In genomic region chr12:86422166-86422910, GRCm38 (mm10) we compare ENCODE assay signal across 9 mouse cellular contexts.
A peak's percentile ranks its signal among the peaks of the same experiment; 100 is the strongest.
DNase-seq lines count a peak whose midpoint lies in the region; ATAC-seq and TF ChIP-seq lines count a peak whose summit lies in the region.
"Had no signal": no experiment of that assay in that cellular context is flagged by ENCODE, and none has a peak within 500 bp of the region (broad histone marks: within the 10 kb centered on the region; RNA-seq: fewer than 3 reads in every experiment).

No protein-coding gene starts in this region.

- 2% methylated on average over 59 of the region's 59 CpGs for WGBS in heart, embryonic 11.5 days (ENCODE audit: insufficient replicate concordance)
- 2% methylated on average over 59 of the region's 59 CpGs for WGBS in embryonic facial prominence, embryonic 12.5 days
- WGBS in hindbrain, postnatal 0 days: 3% methylated on average over 59 of the region's 59 CpGs
- 1% methylated on average over 59 of the region's 59 CpGs for WGBS in midbrain, postnatal 0 days

- no peak overlapping the region for H3K27ac ChIP-seq in heart, embryonic 11.5 days (ENCODE audit: low read depth, low read length)
- H3K27ac ChIP-seq in embryonic facial prominence, embryonic 12.5 days: no peak overlapping the region
- H3K27ac ChIP-seq in hindbrain, postnatal 0 days: no peak overlapping the region
- H3K27ac ChIP-seq in midbrain, postnatal 0 days (ENCODE audit: low read depth, low read length): no peak overlapping the region

- H3K9ac ChIP-seq in heart, embryonic 11.5 days (ENCODE audit: low read depth, low read length): peak overlapping the region; percentile 13; the same call in 1 of the 2 replicates
- H3K9ac ChIP-seq in embryonic facial prominence, embryonic 12.5 days: no peak overlapping the region
- H3K9ac ChIP-seq in hindbrain, postnatal 0 days (replicated peaks; ENCODE audit: low read length): no peak overlapping the region
- no peak overlapping the region for H3K9ac ChIP-seq in midbrain, postnatal 0 days (replicated peaks; ENCODE audit: low read length, poor library complexity, severe bottlenecking)

- H3K4me1 ChIP-seq in heart, embryonic 11.5 days (ENCODE audit: control insufficient read depth, insufficient read depth, low read length): no peaks in the 10 kb centered on the region
- H3K4me1 ChIP-seq in embryonic facial prominence, embryonic 12.5 days: peaks cover 13% of the 10 kb centered on the region; the same call in 1 of the 2 replicates
- peaks cover 4% of the 10 kb centered on the region; the same call in 1 of the 2 replicates for H3K4me1 ChIP-seq in hindbrain, postnatal 0 days (ENCODE audit: insufficient read depth, low read length)
- peaks cover 4% of the 10 kb centered on the region; the same call in 1 of the 2 replicates for H3K4me1 ChIP-seq in midbrain, postnatal 0 days (ENCODE audit: insufficient read depth, low read length)

- peak overlapping the region; percentile 66 for H3K4me2 ChIP-seq in heart, embryonic 11.5 days
- H3K4me2 ChIP-seq in embryonic facial prominence, embryonic 12.5 days (replicated peaks): peak overlapping the region; percentile 82
- peak overlapping the region; percentile 88 for H3K4me2 ChIP-seq in hindbrain, postnatal 0 days (ENCODE audit: low read depth, low read length)
- H3K4me2 ChIP-seq in midbrain, postnatal 0 days (ENCODE audit: low read depth, low read length, poor library complexity, severe bottlenecking): peak overlapping the region; percentile 94

- no peak for TF ChIP-seq CTCF in hindbrain, postnatal 0 days (IDR thresholded peaks at IDR 0.05; ENCODE audit: low read depth)
- no peak for TF ChIP-seq CTCF in midbrain, postnatal 0 days (IDR thresholded peaks at IDR 0.05)

- peak overlapping the region; percentile 52 for H3K4me3 ChIP-seq in heart, embryonic 11.5 days (ENCODE audit: low read depth, low read length)
- H3K4me3 ChIP-seq in embryonic facial prominence, embryonic 12.5 days: peak overlapping the region; percentile 44
- H3K4me3 ChIP-seq in hindbrain, postnatal 0 days (ENCODE audit: low read length): peak overlapping the region; percentile 51
- peak overlapping the region; percentile 52 for H3K4me3 ChIP-seq in midbrain, postnatal 0 days (ENCODE audit: low read depth, low read length)

- no peak for DNase-seq in heart, postnatal 36 days
- DNase-seq in hindbrain, postnatal 0 days (ENCODE audit: low spot score): no peak
- no peak for DNase-seq in midbrain, postnatal 0 days (ENCODE audit: low spot score)
- no peak for DNase-seq in right cerebral cortex, postnatal 36 days (ENCODE audit: low spot score in 2 of 2)
- no peak for DNase-seq in urinary bladder, postnatal 10 days (ENCODE audit: low spot score)
- no peak for DNase-seq in right cerebral cortex, adult 18-20 months
- DNase-seq: thymus, postnatal 25 days had no signal

- no peaks in the 10 kb centered on the region for H3K9me3 ChIP-seq in heart, embryonic 11.5 days (replicated peaks; ENCODE audit: control insufficient read depth, low read length)
- H3K9me3 ChIP-seq in embryonic facial prominence, embryonic 12.5 days: no peaks in the 10 kb centered on the region
- H3K9me3 ChIP-seq in hindbrain, postnatal 0 days (ENCODE audit: low read length): no peaks in the 10 kb centered on the region
- no peaks in the 10 kb centered on the region for H3K9me3 ChIP-seq in midbrain, postnatal 0 days (ENCODE audit: low read length)

- no peak for ATAC-seq in heart, embryonic 11.5 days (replicated peaks; ENCODE audit: insufficient number of reproducible peaks, low FRiP score, low TSS enrichment)
- ATAC-seq in embryonic facial prominence, embryonic 12.5 days (ENCODE audit: insufficient number of reproducible peaks, insufficient read depth, low FRiP score, low TSS enrichment): no peak
- ATAC-seq in hindbrain, postnatal 0 days: no peak
- ATAC-seq in midbrain, postnatal 0 days (ENCODE audit: low FRiP score): no peak

- no peaks in the 10 kb centered on the region for H3K36me3 ChIP-seq in heart, embryonic 11.5 days (ENCODE audit: control insufficient read depth, insufficient read depth, low read length)
- H3K36me3 ChIP-seq in embryonic facial prominence, embryonic 12.5 days: no peaks in the 10 kb centered on the region
- no peaks in the 10 kb centered on the region for H3K36me3 ChIP-seq in hindbrain, postnatal 0 days (ENCODE audit: insufficient read depth, low read length)
- H3K36me3 ChIP-seq in midbrain, postnatal 0 days (ENCODE audit: insufficient read depth, low read length): no peaks in the 10 kb centered on the region

- peaks cover 54% of the 10 kb centered on the region for H3K27me3 ChIP-seq in heart, embryonic 11.5 days (ENCODE audit: control insufficient read depth, insufficient read depth, low read length)
- H3K27me3 ChIP-seq in embryonic facial prominence, embryonic 12.5 days: peaks cover 91% of the 10 kb centered on the region
- H3K27me3 ChIP-seq in hindbrain, postnatal 0 days (ENCODE audit: insufficient read depth, low read length): peaks cover 35% of the 10 kb centered on the region
- peaks cover 63% of the 10 kb centered on the region for H3K27me3 ChIP-seq in midbrain, postnatal 0 days (ENCODE audit: insufficient read depth, low read length)

- intact Hi-C loops in heart, postnatal 36 days (cut with DNase I): no loop called here
